Mouse (Mus musculus) forebrain, embryonic 13.5 days (tissue): ENCODE results near the gene Slc22a16. TPM values are rescaled to one million over a fixed set of nuclear protein-coding genes. Genes with fewer than 3 reads are reported as not detected.
"Not testable (repeated sequence)": the region's sequence is repeated elsewhere in the genome, so short reads cannot be mapped to it uniquely, and the experiment has no call there.

ENCODE experiments used
- ATAC-seq: fragments of 200-750 bp; cut with Nextera tagmentation; 2 replicates; pipeline ENCODE4 v1.8.0; 2017
- H3K27ac ChIP-seq: fragments of 300-500 bp; sonication (generic); 2 replicates; pipeline ENCODE4 v1.5.1; 2015; ENCODE audit warnings: inconsistent platforms, mild to moderate bottlenecking, moderate library complexity
- H3K27me3 ChIP-seq: fragments of 300-500 bp; sonication (generic); 2 replicates; pipeline ENCODE4 v1.6.1; 2015; ENCODE audit warnings: mild to moderate bottlenecking, inconsistent platforms
- H3K36me3 ChIP-seq: fragments of 300-500 bp; sonication (generic); 2 replicates; pipeline ENCODE4 v1.6.1; 2015; ENCODE audit warnings: mild to moderate bottlenecking, inconsistent platforms; ENCODE audit not compliant: poor library complexity, severe bottlenecking
- H3K4me1 ChIP-seq: fragments of 300-500 bp; sonication (generic); 2 replicates; pipeline ENCODE4 v1.6.1; 2015; ENCODE audit warnings: inconsistent platforms
- H3K4me2 ChIP-seq: fragments of 300-500 bp; sonication (generic); 2 replicates; pipeline ENCODE4 v1.6.1; 2015; ENCODE audit warnings: inconsistent platforms, mild to moderate bottlenecking, moderate library complexity
- H3K4me3 ChIP-seq: fragments of 300-500 bp; sonication (generic); 2 replicates; pipeline ENCODE4 v1.5.1; 2015; ENCODE audit warnings: mild to moderate bottlenecking, inconsistent platforms
- H3K9ac ChIP-seq: fragments of 300-500 bp; sonication (generic); 2 replicates; pipeline ENCODE4 v1.6.1; 2015; ENCODE audit warnings: mild to moderate bottlenecking, inconsistent platforms
- H3K9me3 ChIP-seq: fragments of 300-500 bp; sonication (generic); replicated peaks from 2 replicates; pipeline ENCODE4 v1.6.1; 2016; ENCODE audit warnings: inconsistent platforms
- WGBS: fragments of 180-500 bp; shearing (Covaris S2); methylation state at CpG from one replicate; pipeline ENCODE4 v1.1.7; 2015; 5-methylcytosine and 5-hydroxymethylcytosine counted together
- polyA plus RNA-seq: library from polyadenylated mRNA; unstranded; fragments of >200 nt; fragmentation: Nextera tagmentation; extraction: Ambion mirVana; gene quantifications from 2 replicates; pipeline ENCODE4 v1.2.1, GENCODE M21; 2015

Slc22a16 gene
- polyA plus RNA-seq, 1 experiment from 2014 or later, result not detected

- not testable (repeated sequence) for H3K36me3 ChIP-seq
These were observed 37.5 kb upstream of the Slc22a16 start for GRCm38 (mm10) chr10:40532586-40532985.

GRCm38 (mm10) chr10:40541351-40541750 is 28.8 kb upstream of the Slc22a16 start:
- H3K4me2 ChIP-seq, result no peak overlapping the region
- no peak for ATAC-seq
- H3K36me3 ChIP-seq, result no peaks in the 10 kb centered on the region
- no peak overlapping the region for H3K27ac ChIP-seq
- no peak overlapping the region for H3K9ac ChIP-seq
- H3K9me3 ChIP-seq, result peaks cover 5% of the 10 kb centered on the region
- H3K4me3 ChIP-seq, result no peak overlapping the region
- H3K4me1 ChIP-seq, result no peaks in the 10 kb centered on the region
- no peaks in the 10 kb centered on the region for H3K27me3 ChIP-seq
- 83% methylated on average over 6 of the region's 6 CpGs for WGBS

More at GRCm38 (mm10) chr10:40532586-40532985, 37.5 kb upstream of the Slc22a16 start:
- WGBS, result 95% methylated on average over 4 of the region's 4 CpGs
- H3K9ac ChIP-seq, H3K4me1 ChIP-seq, H3K4me2 ChIP-seq, H3K27ac ChIP-seq, H3K27me3 ChIP-seq, H3K4me3 ChIP-seq, H3K9me3 ChIP-seq, ATAC-seq: not testable (repeated sequence)

GRCm38 (mm10) chr10:40549317-40549716 is 20.8 kb upstream of the Slc22a16 start:
- Histone ChIP-seq H3K27ac (no peak overlapping the region), H3K9me3 (no peaks in the 10 kb centered on the region), H3K4me3 (no peak overlapping the region), H3K27me3 (no peaks in the 10 kb centered on the region), H3K9ac (no peak overlapping the region), H3K4me1 (no peaks in the 10 kb centered on the region), H3K4me2 (no peak overlapping the region), H3K36me3 (no peaks in the 10 kb centered on the region)
- ATAC-seq, result no peak
- WGBS, result 75% methylated on average over 2 of the region's 2 CpGs

GRCm38 (mm10) chr10:40551801-40552200 is 18.3 kb upstream of the Slc22a16 start:
- Histone ChIP-seq H3K4me3 (no peak overlapping the region), H3K9ac (no peak overlapping the region), H3K9me3 (no peaks in the 10 kb centered on the region), H3K27me3 (no peaks in the 10 kb centered on the region), H3K4me2 (no peak overlapping the region), H3K4me1 (no peaks in the 10 kb centered on the region), H3K27ac (no peak overlapping the region), H3K36me3 (no peaks in the 10 kb centered on the region)
- ATAC-seq, result no peak
- 76% methylated on average over 2 of the region's 2 CpGs for WGBS

GRCm38 (mm10) chr10:40565695-40566094 is 4.4 kb upstream of the Slc22a16 start:
- H3K9ac ChIP-seq, H3K36me3 ChIP-seq, H3K4me2 ChIP-seq, H3K4me3 ChIP-seq, H3K27ac ChIP-seq, ATAC-seq, H3K27me3 ChIP-seq, H3K9me3 ChIP-seq, H3K4me1 ChIP-seq: not testable (repeated sequence)
- 95% methylated on average over 6 of the region's 6 CpGs for WGBS

GRCm38 (mm10) chr10:40575912-40576634 is 5.9 kb downstream of the Slc22a16 start:
- Histone ChIP-seq H3K4me2 (no peak overlapping the region), H3K27me3 (no peaks in the 10 kb centered on the region), H3K27ac (no peak overlapping the region), H3K9ac (no peak overlapping the region), H3K4me3 (no peak overlapping the region), H3K9me3 (no peaks in the 10 kb centered on the region), H3K4me1 (no peaks in the 10 kb centered on the region), H3K36me3 (no peaks in the 10 kb centered on the region)
- no peak for ATAC-seq
- 91% methylated on average over 7 of the region's 7 CpGs for WGBS

- Histone ChIP-seq H3K4me2 (no peak overlapping the region), H3K4me3 (no peak overlapping the region), H3K27ac (no peak overlapping the region), H3K4me1 (no peaks in the 10 kb centered on the region), H3K36me3 (no peaks in the 10 kb centered on the region), H3K9ac (no peak overlapping the region), H3K27me3 (no peaks in the 10 kb centered on the region), H3K9me3 (no peaks in the 10 kb centered on the region)
- ATAC-seq, result no peak
- WGBS, result 84% methylated on average over 8 of the region's 8 CpGs
These were observed 13.6 kb downstream of the Slc22a16 start for GRCm38 (mm10) chr10:40583584-40584255.

- Histone ChIP-seq H3K4me1 (no peaks in the 10 kb centered on the region), H3K27ac (no peak overlapping the region), H3K27me3 (no peaks in the 10 kb centered on the region), H3K9ac (no peak overlapping the region), H3K36me3 (no peaks in the 10 kb centered on the region), H3K4me2 (no peak overlapping the region), H3K4me3 (no peak overlapping the region), H3K9me3 (no peaks in the 10 kb centered on the region)
- no peak for ATAC-seq
- 55% methylated on average over 7 of the region's 7 CpGs for WGBS
These were observed 22.1 kb downstream of the Slc22a16 start for GRCm38 (mm10) chr10:40592186-40592585.

GRCm38 (mm10) chr10:40597177-40597576 is 27.0 kb downstream of the Slc22a16 start:
- no peaks in the 10 kb centered on the region for H3K4me1 ChIP-seq
- WGBS, result 94% methylated on average over 3 of the region's 3 CpGs
- H3K4me3 ChIP-seq, result no peak overlapping the region
- H3K9me3 ChIP-seq, result no peaks in the 10 kb centered on the region
- H3K4me2 ChIP-seq, result no peak overlapping the region
- ATAC-seq, result no peak
- no peak overlapping the region for H3K9ac ChIP-seq
- no peak overlapping the region for H3K27ac ChIP-seq
- no peaks in the 10 kb centered on the region for H3K27me3 ChIP-seq
- H3K36me3 ChIP-seq, result no peaks in the 10 kb centered on the region

- WGBS, result 55% methylated on average over 6 of the region's 6 CpGs
- H3K9me3 ChIP-seq, result peaks cover 6% of the 10 kb centered on the region
- H3K27me3 ChIP-seq, result no peaks in the 10 kb centered on the region
- H3K4me3 ChIP-seq, result no peak overlapping the region
- no peaks in the 10 kb centered on the region for H3K36me3 ChIP-seq
- ATAC-seq, result peak; percentile 50; the same call in 1 of the 2 replicates
- no peak overlapping the region for H3K4me2 ChIP-seq
- H3K4me1 ChIP-seq, result no peaks in the 10 kb centered on the region
- no peak overlapping the region for H3K27ac ChIP-seq
- no peak overlapping the region for H3K9ac ChIP-seq
These were observed 34.7 kb downstream of the Slc22a16 start for GRCm38 (mm10) chr10:40604706-40605394.

GRCm38 (mm10) chr10:40617973-40618372 is 47.8 kb downstream of the Slc22a16 start:
- ATAC-seq, result no peak
- no peak overlapping the region for H3K9ac ChIP-seq
- no peaks in the 10 kb centered on the region for H3K27me3 ChIP-seq
- H3K27ac ChIP-seq, result no peak overlapping the region
- H3K9me3 ChIP-seq, result no peaks in the 10 kb centered on the region
- no peak overlapping the region for H3K4me2 ChIP-seq
- no peak overlapping the region for H3K4me3 ChIP-seq
- no peaks in the 10 kb centered on the region for H3K4me1 ChIP-seq
- H3K36me3 ChIP-seq, result no peaks in the 10 kb centered on the region

GRCm38 (mm10) chr10:40619760-40620159 is 49.6 kb downstream of the Slc22a16 start:
- no peak overlapping the region for H3K4me3 ChIP-seq
- no peak overlapping the region for H3K4me2 ChIP-seq
- no peak overlapping the region for H3K27ac ChIP-seq
- no peaks in the 10 kb centered on the region for H3K36me3 ChIP-seq
- H3K27me3 ChIP-seq, result no peaks in the 10 kb centered on the region
- H3K9ac ChIP-seq, result no peak overlapping the region
- ATAC-seq, result no peak
- H3K4me1 ChIP-seq, result no peaks in the 10 kb centered on the region
- 92% methylated on average over 1 of the region's 1 CpGs for WGBS
- H3K9me3 ChIP-seq, result no peaks in the 10 kb centered on the region
